Mouse (Mus musculus) lung, postnatal 0 days (tissue): Measurements from ENCODE around the gene Klhl1. TPM values are rescaled to one million over a fixed set of nuclear protein-coding genes. Genes with fewer than 3 reads are reported as not detected.

Experiments
- ATAC-seq: fragments of 200-750 bp; cut with Nextera tagmentation; 2 replicates; pipeline ENCODE4 v1.8.0; 2017; ENCODE audit warnings: moderate library complexity
- DNase-seq: peaks from one replicate; pipeline ENCODE4 v3.0.0-alpha.2; 2016; ENCODE audit warnings: low spot score
- H3K27ac ChIP-seq: fragments of 300-500 bp; sonication (generic); 2 replicates; pipeline ENCODE4 v1.5.1; 2014; ENCODE audit warnings: antibody characterized with exemption, mild to moderate bottlenecking, low read length, mixed read lengths
- H3K27me3 ChIP-seq: fragments of 300-500 bp; sonication (generic); replicated peaks from 2 replicates; pipeline ENCODE4 v1.6.1; 2014; ENCODE audit warnings: low read length, mixed read lengths; ENCODE audit not compliant: insufficient read depth
- H3K36me3 ChIP-seq: fragments of 300-500 bp; sonication (generic); 2 replicates; pipeline ENCODE4 v1.6.1; 2014; ENCODE audit warnings: low read length, mixed read lengths; ENCODE audit not compliant: insufficient read depth
- H3K4me1 ChIP-seq: fragments of 300-500 bp; sonication (generic); 2 replicates; pipeline ENCODE4 v1.6.1; 2014; ENCODE audit warnings: antibody characterized with exemption, low read depth, low read length, mixed read lengths; ENCODE audit not compliant: insufficient read depth
- H3K4me2 ChIP-seq: fragments of 300-500 bp; sonication (generic); replicated peaks from 2 replicates; pipeline ENCODE4 v1.6.1; 2014; ENCODE audit warnings: low read depth, mild to moderate bottlenecking, low read length, moderate library complexity, mixed read lengths
- H3K4me3 ChIP-seq: fragments of 300-500 bp; sonication (generic); 2 replicates; pipeline ENCODE4 v1.5.1; 2014; ENCODE audit warnings: low read depth, low read length
- H3K9ac ChIP-seq: fragments of 300-500 bp; sonication (generic); replicated peaks from 2 replicates; pipeline ENCODE4 v1.6.1; 2014; ENCODE audit warnings: low read depth, mild to moderate bottlenecking
- H3K9me3 ChIP-seq: fragments of 300-500 bp; sonication (generic); 2 replicates; pipeline ENCODE4 v1.6.1; 2016; ENCODE audit warnings: low read length, mixed read lengths
- CTCF ChIP-seq: IDR thresholded peaks from 2 replicates; pipeline ENCODE4 v1.5.1; 2016; ENCODE audit warnings: antibody characterized with exemption, mild to moderate bottlenecking
- EP300 ChIP-seq: IDR thresholded peaks from 2 replicates; pipeline ENCODE4 v1.6.1; 2016; ENCODE audit warnings: antibody characterized with exemption, mild to moderate bottlenecking, control low read depth
- WGBS: fragments of 180-500 bp; shearing (Covaris S2); extraction: QIAGEN DNeasy Blood & Tissue Kit; methylation state at CpG from one replicate; pipeline ENCODE4 v1.1.7; 2014; 5-methylcytosine and 5-hydroxymethylcytosine counted together
- polyA plus RNA-seq: library from polyadenylated mRNA; unstranded; fragments of >200 nt; fragmentation: Nextera tagmentation; extraction: Ambion mirVana; gene quantifications from 2 replicates; pipeline ENCODE4 v1.2.1, GENCODE M21; 2015

Gene Klhl1
- not detected in 2 replicates for polyA plus RNA-seq

GRCm38 (mm10) chr14:96518954-96519682 lies at the start of gene Klhl1:
Klhl1 (minus strand) TSS chr14:96519102.
- Histone ChIP-seq H3K36me3 (no peaks in the 10 kb centered on the region), H3K27ac (no peak within 1 kb of the TSS), H3K9ac (no peak within 1 kb of the TSS), H3K4me1 (no peaks in the 10 kb centered on the region; the same call in 1 of the 2 replicates), H3K27me3 (no peaks in the 10 kb centered on the region), H3K4me2 (peak within 1 kb of the TSS; percentile 42), H3K9me3 (no peaks in the 10 kb centered on the region), H3K4me3 (no peak within 1 kb of the TSS)
- DNase-seq (no peak), ATAC-seq (no peak)
- TF ChIP-seq EP300 (no peak), CTCF (no peak)
- WGBS, result 47% methylated on average over 13 of the region's 13 CpGs

GRCm38 (mm10) chr14:96553668-96554067 lies 34.8 kb upstream of the Klhl1 start:
- 74% methylated on average over 2 of the region's 2 CpGs for WGBS
- Histone ChIP-seq H3K4me3 (no peak overlapping the region), H3K9ac (no peak overlapping the region), H3K27ac (no peak overlapping the region), H3K4me2 (no peak overlapping the region), H3K36me3 (no peaks in the 10 kb centered on the region), H3K27me3 (no peaks in the 10 kb centered on the region), H3K9me3 (no peaks in the 10 kb centered on the region), H3K4me1 (no peaks in the 10 kb centered on the region)
- DNase-seq (no peak), ATAC-seq (no peak)
- TF ChIP-seq CTCF (no peak), EP300 (no peak)

- TF ChIP-seq CTCF (no peak), EP300 (no peak)
- no peak for DNase-seq
- Histone ChIP-seq H3K4me2 (peak overlapping the region; percentile 42), H3K9ac (no peak overlapping the region), H3K4me3 (no peak overlapping the region), H3K27ac (no peak overlapping the region), H3K4me1 (no peaks in the 10 kb centered on the region; the same call in 1 of the 2 replicates), H3K36me3 (no peaks in the 10 kb centered on the region), H3K9me3 (no peaks in the 10 kb centered on the region), H3K27me3 (no peaks in the 10 kb centered on the region)
- WGBS, result 3% methylated on average over 35 of the region's 35 CpGs
- ATAC-seq, result no peak
Observed at GRCm38 (mm10) chr14:96518151-96518953, 550 bp downstream of the Klhl1 start.

- Histone ChIP-seq H3K36me3 (no peaks in the 10 kb centered on the region), H3K4me1 (no peaks in the 10 kb centered on the region; the same call in 1 of the 2 replicates), H3K9me3 (no peaks in the 10 kb centered on the region), H3K27ac (no peak overlapping the region), H3K9ac (no peak overlapping the region), H3K4me3 (no peak overlapping the region), H3K4me2 (peak overlapping the region; percentile 42; the same call in 1 of the 2 replicates), H3K27me3 (no peaks in the 10 kb centered on the region)
- no peak for ATAC-seq
- no peak for TF ChIP-seq CTCF
- TF ChIP-seq EP300, result no peak
- DNase-seq, result no peak
- WGBS, result 9% methylated on average over 9 of the region's 9 CpGs
Observed at GRCm38 (mm10) chr14:96517727-96518126, 1.2 kb downstream of the Klhl1 start.

GRCm38 (mm10) chr14:96499936-96500335 lies 19.0 kb downstream of the Klhl1 start:
- TF ChIP-seq EP300 (no peak), CTCF (no peak)
- 72% methylated on average over 2 of the region's 2 CpGs for WGBS
- Histone ChIP-seq H3K9ac (no peak overlapping the region), H3K27me3 (no peaks in the 10 kb centered on the region), H3K9me3 (no peaks in the 10 kb centered on the region), H3K27ac (no peak overlapping the region), H3K4me2 (no peak overlapping the region), H3K4me1 (no peaks in the 10 kb centered on the region), H3K36me3 (no peaks in the 10 kb centered on the region), H3K4me3 (no peak overlapping the region)
- DNase-seq, result no peak
- no peak for ATAC-seq

- no peak overlapping the region for H3K27ac ChIP-seq
- no peaks in the 10 kb centered on the region for H3K27me3 ChIP-seq
- no peak for TF ChIP-seq EP300
- TF ChIP-seq CTCF, result no peak
- H3K9ac ChIP-seq, result no peak overlapping the region
- H3K4me3 ChIP-seq, result no peak overlapping the region
- H3K36me3 ChIP-seq, result no peaks in the 10 kb centered on the region
- no peaks in the 10 kb centered on the region for H3K4me1 ChIP-seq
- 91% methylated on average over 2 of the region's 2 CpGs for WGBS
- no peak overlapping the region for H3K4me2 ChIP-seq
- no peaks in the 10 kb centered on the region for H3K9me3 ChIP-seq
- DNase-seq (no peak), ATAC-seq (no peak)
Observed at GRCm38 (mm10) chr14:96471812-96472211, 47.1 kb downstream of the Klhl1 start.
